18 mouse cellular contexts compared by ENCODE assay signal in genomic region chr11:18669322-18669721, GRCm38 (mm10).
"Had no signal": no experiment of that assay in that cellular context is flagged by ENCODE, and none has a peak within 500 bp of the region (broad histone marks: within the 10 kb centered on the region; RNA-seq: fewer than 3 reads in every experiment).

No protein-coding gene starts in this region.

- H3K4me1 ChIP-seq: midbrain, embryonic 10.5 days; midbrain, embryonic 12.5 days; neural tube, embryonic 13.5 days; neural tube, embryonic 15.5 days had no signal

- H3K27me3 ChIP-seq: midbrain, embryonic 12.5 days; neural tube, embryonic 13.5 days; neural tube, embryonic 15.5 days had no signal

- H3K9me3 ChIP-seq: midbrain, embryonic 10.5 days; midbrain, embryonic 12.5 days; neural tube, embryonic 15.5 days had no signal

- H3K27ac ChIP-seq: midbrain, embryonic 10.5 days; midbrain, embryonic 12.5 days; neural tube, embryonic 13.5 days; neural tube, embryonic 15.5 days had no signal

- H3K9ac ChIP-seq: lung, embryonic 14.5 days; midbrain, embryonic 12.5 days; neural tube, embryonic 13.5 days; neural tube, embryonic 15.5 days had no signal

- H3K36me3 ChIP-seq: midbrain, embryonic 10.5 days; midbrain, embryonic 12.5 days; neural tube, embryonic 13.5 days; neural tube, embryonic 15.5 days had no signal

- H3K4me2 ChIP-seq: lung, embryonic 14.5 days; midbrain, embryonic 12.5 days; neural tube, embryonic 13.5 days; neural tube, embryonic 15.5 days had no signal

- H3K4me3 ChIP-seq: midbrain, embryonic 10.5 days; midbrain, embryonic 12.5 days; myocyte; neural tube, embryonic 13.5 days; neural tube, embryonic 15.5 days had no signal

- DNase-seq: lung, adult 18-20 months; lung, embryonic 14.5 days; lung, postnatal 10 days; lung, postnatal 4 days; midbrain, embryonic 14.5 days; right cerebral cortex, adult 18-20 months; right cerebral cortex, postnatal 25 days; right cerebral cortex, postnatal 4 days; spleen, adult 18-20 months; thymus, adult 18-20 months; thymus, postnatal 14 days; thymus, postnatal 36 days had no signal

- ATAC-seq: midbrain, embryonic 16.5 days had no signal
